21 mouse cellular contexts compared by ENCODE assay signal in genomic region chr4:75744605-75745004, GRCm38 (mm10).
DNase-seq lines count a peak whose midpoint lies in the region; ATAC-seq and TF ChIP-seq lines count a peak whose summit lies in the region.
"Had no signal": no experiment of that assay in that cellular context is flagged by ENCODE, and none has a peak within 500 bp of the region (broad histone marks: within the 10 kb centered on the region; RNA-seq: fewer than 3 reads in every experiment).

No protein-coding gene starts in this region.

- no peaks in the 10 kb centered on the region for H3K27me3 ChIP-seq in forebrain, embryonic 15.5 days
- H3K27me3 ChIP-seq in forebrain, embryonic 12.5 days, result no peaks in the 10 kb centered on the region
- H3K27me3 ChIP-seq in midbrain, embryonic 13.5 days, result no peaks in the 10 kb centered on the region
- no peaks in the 10 kb centered on the region for H3K27me3 ChIP-seq in midbrain, embryonic 11.5 days (ENCODE audit: control insufficient read depth, insufficient read depth, low read length)
- H3K27me3 ChIP-seq: CH12.LX; embryonic facial prominence, embryonic 15.5 days; hindbrain, embryonic 12.5 days; kidney, embryonic 15.5 days; limb, embryonic 15.5 days had no signal

- no peak overlapping the region for H3K27ac ChIP-seq in forebrain, embryonic 15.5 days (replicated peaks)
- H3K27ac ChIP-seq in forebrain, embryonic 12.5 days, result no peak overlapping the region
- no peak overlapping the region for H3K27ac ChIP-seq in midbrain, embryonic 13.5 days
- no peak overlapping the region for H3K27ac ChIP-seq in midbrain, embryonic 11.5 days (ENCODE audit: low read depth, low read length)
- H3K27ac ChIP-seq: embryonic facial prominence, embryonic 15.5 days; gastrocnemius, adult 2 months; hindbrain, embryonic 12.5 days; kidney, embryonic 15.5 days; limb, embryonic 15.5 days had no signal

- ATAC-seq in forebrain, embryonic 15.5 days (replicated peaks), result 0 out of 2 replicates have a peak, but pooled peaks have one; percentile 32
- ATAC-seq in forebrain, embryonic 12.5 days (ENCODE audit: low FRiP score), result no peak
- ATAC-seq in midbrain, embryonic 13.5 days, result peak; percentile 53; the same call in 1 of the 2 replicates
- no peak for ATAC-seq in midbrain, embryonic 11.5 days (ENCODE audit: low FRiP score)
- ATAC-seq: intestine, postnatal 0 days; lung, postnatal 0 days had no signal

- no peak overlapping the region for H3K9ac ChIP-seq in forebrain, embryonic 15.5 days (replicated peaks)
- H3K9ac ChIP-seq in forebrain, embryonic 12.5 days, result no peak overlapping the region
- no peak overlapping the region for H3K9ac ChIP-seq in midbrain, embryonic 13.5 days (replicated peaks)
- H3K9ac ChIP-seq in midbrain, embryonic 11.5 days (ENCODE audit: low read length), result no peak overlapping the region
- H3K9ac ChIP-seq: embryonic facial prominence, embryonic 15.5 days; hindbrain, embryonic 12.5 days; kidney, embryonic 15.5 days; limb, embryonic 15.5 days had no signal

- no peaks in the 10 kb centered on the region for H3K4me1 ChIP-seq in forebrain, embryonic 15.5 days
- H3K4me1 ChIP-seq in forebrain, embryonic 12.5 days, result no peaks in the 10 kb centered on the region
- 0 out of 2 replicates have a peak, but pooled peaks cover 6% of the 10 kb centered on the region for H3K4me1 ChIP-seq in midbrain, embryonic 13.5 days (replicated peaks)
- no peaks in the 10 kb centered on the region for H3K4me1 ChIP-seq in midbrain, embryonic 11.5 days (ENCODE audit: control insufficient read depth, insufficient read depth, low read length)
- H3K4me1 ChIP-seq: embryonic facial prominence, embryonic 15.5 days; hindbrain, embryonic 12.5 days; kidney, embryonic 15.5 days; limb, embryonic 15.5 days had no signal

- no peak overlapping the region for H3K4me3 ChIP-seq in forebrain, embryonic 15.5 days
- H3K4me3 ChIP-seq in forebrain, embryonic 12.5 days (replicated peaks), result no peak overlapping the region
- H3K4me3 ChIP-seq in midbrain, embryonic 13.5 days (replicated peaks), result no peak overlapping the region
- H3K4me3 ChIP-seq in midbrain, embryonic 11.5 days (ENCODE audit: low read depth, low read length), result no peak overlapping the region
- H3K4me3 ChIP-seq: embryonic facial prominence, embryonic 15.5 days; gastrocnemius, adult 2 months; hindbrain, embryonic 12.5 days; kidney, embryonic 15.5 days; limb, embryonic 15.5 days had no signal

- H3K9me3 ChIP-seq in forebrain, embryonic 15.5 days, result no peaks in the 10 kb centered on the region
- H3K9me3 ChIP-seq in forebrain, embryonic 12.5 days, result no peaks in the 10 kb centered on the region
- H3K9me3 ChIP-seq in midbrain, embryonic 13.5 days, result no peaks in the 10 kb centered on the region
- H3K9me3 ChIP-seq in midbrain, embryonic 11.5 days (ENCODE audit: control insufficient read depth, low read length), result no peaks in the 10 kb centered on the region
- H3K9me3 ChIP-seq: embryonic facial prominence, embryonic 15.5 days; hindbrain, embryonic 12.5 days; kidney, embryonic 15.5 days; limb, embryonic 15.5 days had no signal

- 34% methylated on average over 6 of the region's 6 CpGs for WGBS in forebrain, embryonic 15.5 days
- 57% methylated on average over 6 of the region's 6 CpGs for WGBS in forebrain, embryonic 12.5 days
- WGBS in midbrain, embryonic 13.5 days, result 42% methylated on average over 6 of the region's 6 CpGs
- 59% methylated on average over 6 of the region's 6 CpGs for WGBS in midbrain, embryonic 11.5 days

- H3K36me3 ChIP-seq in forebrain, embryonic 15.5 days, result no peaks in the 10 kb centered on the region
- no peaks in the 10 kb centered on the region for H3K36me3 ChIP-seq in forebrain, embryonic 12.5 days (replicated peaks)
- no peaks in the 10 kb centered on the region for H3K36me3 ChIP-seq in midbrain, embryonic 13.5 days
- no peaks in the 10 kb centered on the region for H3K36me3 ChIP-seq in midbrain, embryonic 11.5 days (ENCODE audit: control insufficient read depth, insufficient read depth, low read length)
- H3K36me3 ChIP-seq: embryonic facial prominence, embryonic 15.5 days; hindbrain, embryonic 12.5 days; kidney, embryonic 15.5 days; limb, embryonic 15.5 days had no signal

- H3K4me2 ChIP-seq in forebrain, embryonic 15.5 days (replicated peaks), result no peak overlapping the region
- H3K4me2 ChIP-seq in forebrain, embryonic 12.5 days, result no peak overlapping the region
- no peak overlapping the region for H3K4me2 ChIP-seq in midbrain, embryonic 13.5 days (replicated peaks)
- no peak overlapping the region for H3K4me2 ChIP-seq in midbrain, embryonic 11.5 days
- H3K4me2 ChIP-seq: embryonic facial prominence, embryonic 15.5 days; heart, embryonic 11.5 days; hindbrain, embryonic 12.5 days; kidney, embryonic 15.5 days; limb, embryonic 15.5 days had no signal

- no peak for TF ChIP-seq POLR2A in brain, embryonic 14.5 days (IDR thresholded peaks at IDR 0.05; ENCODE audit: borderline replicate concordance, extremely low read depth, insufficient read depth, insufficient read length, poor library complexity, severe bottlenecking)

- DNase-seq in midbrain, embryonic 11.5 days (ENCODE audit: low spot score, missing footprints), result no peak
- peak; percentile 81 for DNase-seq in brain, embryonic 14.5 days (ENCODE audit: low read depth)
- DNase-seq in retina, embryonic 14.5 days (ENCODE audit: low spot score), result peak; percentile 15
- DNase-seq in urinary bladder, postnatal 14 days (ENCODE audit: low spot score), result no peak
- DNase-seq in gastrocnemius, postnatal 10 days, result no peak
- DNase-seq: cerebellum, adult 11 months; cerebellum, postnatal 10 days; gastrocnemius, adult 2 months; heart, postnatal 10 days; thymus, adult 18-20 months had no signal

- TF ChIP-seq CTCF in brain, embryonic 14.5 days (IDR thresholded peaks at IDR 0.05; ENCODE audit: borderline replicate concordance, extremely low read depth, insufficient read depth, insufficient read length), result no peak

Comparison
In these comparisons a context has a peak if more than half of its experiments do, and no peak if none do; other contexts are left out.
1. ATAC-seq: peak in forebrain, embryonic 15.5 days (single experiment) and midbrain, embryonic 13.5 days (single experiment); none in forebrain, embryonic 12.5 days (single experiment) and midbrain, embryonic 11.5 days (single experiment).
2. DNase-seq: peak in brain, embryonic 14.5 days (single experiment) and retina, embryonic 14.5 days (single experiment); none in midbrain, embryonic 11.5 days (single experiment), urinary bladder, postnatal 14 days (single experiment) and gastrocnemius, postnatal 10 days (single experiment).